Mouse (Mus musculus): Measurements from ENCODE around the gene Lsamp. TPM values are rescaled to one million over a fixed set of nuclear protein-coding genes. Genes with fewer than 3 reads are reported as not detected.
A peak's percentile ranks its signal among the peaks of the same experiment; 100 is the strongest.

Gene Lsamp
- polyA plus RNA-seq, 1 experiment from 2014 or later, result 2.1 TPM

GRCm38 (mm10) chr16:40960586-40960985 lies 976.4 kb downstream of the Lsamp start:
- Histone ChIP-seq H3K4me3 (ENCODE audit: control insufficient read depth in 1 of 2, insufficient read depth in 1 of 2, low read depth in 1 of 2, low read length in 2 of 2) (no peak overlapping the region), H3K36me3 (ENCODE audit: control insufficient read depth, insufficient read depth, low read length) (no peaks in the 10 kb centered on the region), H3K27ac (replicated peaks in 1 of 2; ENCODE audit: control insufficient read depth in 1 of 2, insufficient read depth in 1 of 2, low read depth in 2 of 2, low read length in 2 of 2) (no peak overlapping the region), H3K9me3 (ENCODE audit: control insufficient read depth, low read length) (no peaks in the 10 kb centered on the region), H3K9ac (ENCODE audit: low read length) (no peak overlapping the region), H3K4me1 (ENCODE audit: control insufficient read depth in 2 of 2, insufficient read depth in 2 of 2, low read length in 2 of 2) (no peaks in the 10 kb centered on the region), H3K27me3 (ENCODE audit: control insufficient read depth, insufficient read depth, low read length) (no peaks in the 10 kb centered on the region), H3K4me2 (ENCODE audit: low read length) (no peak overlapping the region)
- WGBS, result 69% methylated on average over 1 of the region's 1 CpGs
- ATAC-seq (ENCODE audit: insufficient number of reproducible peaks, insufficient read depth, low FRiP score, low read depth), result no peak

- Histone ChIP-seq H3K4me2 (ENCODE audit: low read length) (peak overlapping the region; percentile 57), H3K27me3 (ENCODE audit: control insufficient read depth, insufficient read depth, low read length) (no peaks in the 10 kb centered on the region), H3K9me3 (ENCODE audit: control insufficient read depth, low read length) (no peaks in the 10 kb centered on the region), H3K36me3 (ENCODE audit: control insufficient read depth, insufficient read depth, low read length) (no peaks in the 10 kb centered on the region), H3K27ac (replicated peaks in 1 of 2; ENCODE audit: control insufficient read depth in 1 of 2, insufficient read depth in 1 of 2, low read depth in 2 of 2, low read length in 2 of 2) (no peak overlapping the region), H3K4me3 (ENCODE audit: control insufficient read depth in 1 of 2, insufficient read depth in 1 of 2, low read depth in 1 of 2, low read length in 2 of 2) (peak overlapping the region in 1 of 2 experiments; percentile 16; a peak in 2 of 4 replicates), H3K4me1 (ENCODE audit: control insufficient read depth in 2 of 2, insufficient read depth in 2 of 2, low read length in 2 of 2) (no peaks in the 10 kb centered on the region), H3K9ac (ENCODE audit: low read length) (peak overlapping the region; percentile 5; the same call in 1 of the 2 replicates)
- ATAC-seq (ENCODE audit: insufficient number of reproducible peaks, insufficient read depth, low FRiP score, low read depth), result peak; percentile 71; the same call in 1 of the 2 replicates
- 24% methylated on average over 17 of the region's 17 CpGs for WGBS
These were observed 984.1 kb downstream of the Lsamp start for GRCm38 (mm10) chr16:40968088-40968860.

GRCm38 (mm10) chr16:40971382-40971781 lies 987.2 kb downstream of the Lsamp start:
- WGBS, result 54% methylated on average over 3 of the region's 3 CpGs
- no peaks in the 10 kb centered on the region for H3K9me3 ChIP-seq (ENCODE audit: control insufficient read depth, low read length)
- H3K4me2 ChIP-seq (ENCODE audit: low read length), result no peak overlapping the region
- no peak overlapping the region for H3K9ac ChIP-seq (ENCODE audit: low read length)
- no peak for ATAC-seq (ENCODE audit: insufficient number of reproducible peaks, insufficient read depth, low FRiP score, low read depth)
- no peaks in the 10 kb centered on the region for H3K36me3 ChIP-seq (ENCODE audit: control insufficient read depth, insufficient read depth, low read length)
- H3K27ac ChIP-seq (replicated peaks in 1 of 2; ENCODE audit: control insufficient read depth in 1 of 2, insufficient read depth in 1 of 2, low read depth in 2 of 2, low read length in 2 of 2), result no peak overlapping the region
- no peaks in the 10 kb centered on the region for H3K27me3 ChIP-seq (ENCODE audit: control insufficient read depth, insufficient read depth, low read length)
- H3K4me3 ChIP-seq (ENCODE audit: control insufficient read depth in 1 of 2, insufficient read depth in 1 of 2, low read depth in 1 of 2, low read length in 2 of 2), result no peak overlapping the region
- H3K4me1 ChIP-seq (ENCODE audit: control insufficient read depth in 2 of 2, insufficient read depth in 2 of 2, low read length in 2 of 2), result no peaks in the 10 kb centered on the region

- ATAC-seq (ENCODE audit: insufficient number of reproducible peaks, insufficient read depth, low FRiP score, low read depth), result no peak
- H3K9ac ChIP-seq (ENCODE audit: low read length), result no peak overlapping the region
- H3K27me3 ChIP-seq (ENCODE audit: control insufficient read depth, insufficient read depth, low read length), result no peaks in the 10 kb centered on the region
- WGBS, result 77% methylated on average over 2 of the region's 2 CpGs
- H3K4me2 ChIP-seq (ENCODE audit: low read length), result no peak overlapping the region
- no peak overlapping the region for H3K27ac ChIP-seq (replicated peaks in 1 of 2; ENCODE audit: control insufficient read depth in 1 of 2, insufficient read depth in 1 of 2, low read depth in 2 of 2, low read length in 2 of 2)
- no peaks in the 10 kb centered on the region for H3K9me3 ChIP-seq (ENCODE audit: control insufficient read depth, low read length)
- no peaks in the 10 kb centered on the region for H3K36me3 ChIP-seq (ENCODE audit: control insufficient read depth, insufficient read depth, low read length)
- no peaks in the 10 kb centered on the region for H3K4me1 ChIP-seq (ENCODE audit: control insufficient read depth in 2 of 2, insufficient read depth in 2 of 2, low read length in 2 of 2)
- no peak overlapping the region for H3K4me3 ChIP-seq (ENCODE audit: control insufficient read depth in 1 of 2, insufficient read depth in 1 of 2, low read depth in 1 of 2, low read length in 2 of 2)
These were observed 989.9 kb downstream of the Lsamp start for GRCm38 (mm10) chr16:40974084-40974483.

- Histone ChIP-seq H3K36me3 (ENCODE audit: control insufficient read depth, insufficient read depth, low read length) (no peaks in the 10 kb centered on the region), H3K4me1 (ENCODE audit: control insufficient read depth in 2 of 2, insufficient read depth in 2 of 2, low read length in 2 of 2) (no peaks in the 10 kb centered on the region), H3K27me3 (ENCODE audit: control insufficient read depth, insufficient read depth, low read length) (no peaks in the 10 kb centered on the region), H3K27ac (replicated peaks in 1 of 2; ENCODE audit: control insufficient read depth in 1 of 2, insufficient read depth in 1 of 2, low read depth in 2 of 2, low read length in 2 of 2) (no peak overlapping the region), H3K9ac (ENCODE audit: low read length) (no peak overlapping the region), H3K4me3 (ENCODE audit: control insufficient read depth in 1 of 2, insufficient read depth in 1 of 2, low read depth in 1 of 2, low read length in 2 of 2) (no peak overlapping the region), H3K4me2 (ENCODE audit: low read length) (no peak overlapping the region), H3K9me3 (ENCODE audit: control insufficient read depth, low read length) (no peaks in the 10 kb centered on the region)
- 73% methylated on average over 3 of the region's 3 CpGs for WGBS
- no peak for ATAC-seq (ENCODE audit: insufficient number of reproducible peaks, insufficient read depth, low FRiP score, low read depth)
These were observed 998.9 kb downstream of the Lsamp start for GRCm38 (mm10) chr16:40983026-40983425.

- ATAC-seq (ENCODE audit: insufficient number of reproducible peaks, insufficient read depth, low FRiP score, low read depth), result no peak
- no peak overlapping the region for H3K9ac ChIP-seq (ENCODE audit: low read length)
- WGBS, result 80% methylated on average over 5 of the region's 5 CpGs
- no peaks in the 10 kb centered on the region for H3K27me3 ChIP-seq (ENCODE audit: control insufficient read depth, insufficient read depth, low read length)
- H3K4me2 ChIP-seq (ENCODE audit: low read length), result no peak overlapping the region
- H3K36me3 ChIP-seq (ENCODE audit: control insufficient read depth, insufficient read depth, low read length), result no peaks in the 10 kb centered on the region
- H3K4me1 ChIP-seq (ENCODE audit: control insufficient read depth in 2 of 2, insufficient read depth in 2 of 2, low read length in 2 of 2), result no peaks in the 10 kb centered on the region
- no peaks in the 10 kb centered on the region for H3K9me3 ChIP-seq (ENCODE audit: control insufficient read depth, low read length)
- no peak overlapping the region for H3K4me3 ChIP-seq (ENCODE audit: control insufficient read depth in 1 of 2, insufficient read depth in 1 of 2, low read depth in 1 of 2, low read length in 2 of 2)
- no peak overlapping the region for H3K27ac ChIP-seq (replicated peaks in 1 of 2; ENCODE audit: control insufficient read depth in 1 of 2, insufficient read depth in 1 of 2, low read depth in 2 of 2, low read length in 2 of 2)
These were observed 1023.4 kb downstream of the Lsamp start for GRCm38 (mm10) chr16:41007569-41007968.

GRCm38 (mm10) chr16:41034746-41035145 lies 1050.6 kb downstream of the Lsamp start:
- Histone ChIP-seq H3K4me3 (ENCODE audit: control insufficient read depth in 1 of 2, insufficient read depth in 1 of 2, low read depth in 1 of 2, low read length in 2 of 2) (no peak overlapping the region), H3K4me2 (ENCODE audit: low read length) (no peak overlapping the region)
- no peak for ATAC-seq (ENCODE audit: insufficient number of reproducible peaks, insufficient read depth, low FRiP score, low read depth)

GRCm38 (mm10) chr16:41041686-41042085 lies 1057.5 kb downstream of the Lsamp start:
- Histone ChIP-seq H3K4me3 (ENCODE audit: control insufficient read depth in 1 of 2, insufficient read depth in 1 of 2, low read depth in 1 of 2, low read length in 2 of 2) (no peak overlapping the region), H3K4me1 (ENCODE audit: control insufficient read depth in 2 of 2, insufficient read depth in 2 of 2, low read length in 2 of 2) (no peaks in the 10 kb centered on the region), H3K27me3 (ENCODE audit: control insufficient read depth, insufficient read depth, low read length) (no peaks in the 10 kb centered on the region), H3K9me3 (ENCODE audit: control insufficient read depth, low read length) (no peaks in the 10 kb centered on the region), H3K9ac (ENCODE audit: low read length) (no peak overlapping the region), H3K27ac (replicated peaks in 1 of 2; ENCODE audit: control insufficient read depth in 1 of 2, insufficient read depth in 1 of 2, low read depth in 2 of 2, low read length in 2 of 2) (no peak overlapping the region), H3K4me2 (ENCODE audit: low read length) (no peak overlapping the region), H3K36me3 (ENCODE audit: control insufficient read depth, insufficient read depth, low read length) (no peaks in the 10 kb centered on the region)
- ATAC-seq (ENCODE audit: insufficient number of reproducible peaks, insufficient read depth, low FRiP score, low read depth), result no peak
- 58% methylated on average over 2 of the region's 2 CpGs for whole genome bisulfite sequencing

More at GRCm38 (mm10) chr16:41034746-41035145, 1050.6 kb downstream of the Lsamp start:
- Histone ChIP-seq H3K36me3 (ENCODE audit: control insufficient read depth, insufficient read depth, low read length) (no peaks in the 10 kb centered on the region), H3K4me1 (ENCODE audit: control insufficient read depth in 2 of 2, insufficient read depth in 2 of 2, low read length in 2 of 2) (no peaks in the 10 kb centered on the region), H3K27ac (replicated peaks in 1 of 2; ENCODE audit: control insufficient read depth in 1 of 2, insufficient read depth in 1 of 2, low read depth in 2 of 2, low read length in 2 of 2) (no peak overlapping the region), H3K27me3 (ENCODE audit: control insufficient read depth, insufficient read depth, low read length) (no peaks in the 10 kb centered on the region), H3K9ac (ENCODE audit: low read length) (no peak overlapping the region), H3K9me3 (ENCODE audit: control insufficient read depth, low read length) (no peaks in the 10 kb centered on the region)

Data from heart, embryonic 14.5 days (tissue).